Mouse (Mus musculus) hindbrain, embryonic 13.5 days (tissue): Measurements from ENCODE around the gene Rbpms2. TPM values are rescaled to one million over a fixed set of nuclear protein-coding genes. Genes with fewer than 3 reads are reported as not detected.

Source experiments
- ATAC-seq: fragments of 200-750 bp; cut with Nextera tagmentation; 2 replicates; pipeline ENCODE4 v1.8.0; 2017; ENCODE audit warnings: moderate TSS enrichment; ENCODE audit not compliant: low FRiP score
- H3K27ac ChIP-seq: fragments of 300-500 bp; sonication (generic); 2 replicates; pipeline ENCODE4 v1.5.1; 2015; ENCODE audit warnings: inconsistent platforms, mild to moderate bottlenecking, moderate library complexity
- H3K27me3 ChIP-seq: fragments of 300-500 bp; sonication (generic); 2 replicates; pipeline ENCODE4 v1.6.1; 2015; ENCODE audit warnings: mild to moderate bottlenecking, inconsistent platforms
- H3K36me3 ChIP-seq: fragments of 300-500 bp; sonication (generic); 2 replicates; pipeline ENCODE4 v1.6.1; 2015; ENCODE audit warnings: mild to moderate bottlenecking, inconsistent platforms
- H3K4me1 ChIP-seq: fragments of 300-500 bp; sonication (generic); replicated peaks from 2 replicates; pipeline ENCODE4 v1.6.1; 2015; ENCODE audit warnings: inconsistent platforms
- H3K4me2 ChIP-seq: fragments of 300-500 bp; sonication (generic); 2 replicates; pipeline ENCODE4 v1.6.1; 2015; ENCODE audit warnings: inconsistent platforms, mild to moderate bottlenecking, moderate library complexity
- H3K4me3 ChIP-seq: fragments of 300-500 bp; sonication (generic); 2 replicates; pipeline ENCODE4 v1.5.1; 2015; ENCODE audit warnings: mild to moderate bottlenecking, inconsistent platforms
- H3K9ac ChIP-seq: fragments of 300-500 bp; sonication (generic); 2 replicates; pipeline ENCODE4 v1.6.1; 2015; ENCODE audit warnings: mild to moderate bottlenecking, inconsistent platforms
- H3K9me3 ChIP-seq: fragments of 300-500 bp; sonication (generic); 2 replicates; pipeline ENCODE4 v1.6.1; 2016; ENCODE audit warnings: inconsistent platforms
- WGBS: fragments of 180-500 bp; shearing (Covaris S2); methylation state at CpG from one replicate; pipeline ENCODE4 v1.1.7; 2015; 5-methylcytosine and 5-hydroxymethylcytosine counted together
- polyA plus RNA-seq: library from polyadenylated mRNA; unstranded; fragments of >200 nt; fragmentation: Nextera tagmentation; extraction: Ambion mirVana; gene quantifications from 2 replicates; pipeline ENCODE4 v1.2.1, GENCODE M21; 2015

Rbpms2 gene
- polyA plus RNA-seq, 1 experiment from 2014 or later: 5.4 TPM

GRCm38 (mm10) chr9:65624266-65624665 is 5.2 kb upstream of the Rbpms2 start:
- Histone ChIP-seq H3K4me1 (peaks cover 6% of the 10 kb centered on the region), H3K4me2 (no peak overlapping the region), H3K27ac (no peak overlapping the region), H3K27me3 (peaks cover 28% of the 10 kb centered on the region), H3K9ac (no peak overlapping the region), H3K9me3 (no peaks in the 10 kb centered on the region), H3K4me3 (no peak overlapping the region), H3K36me3 (no peaks in the 10 kb centered on the region)
- no peak for ATAC-seq
- 78% methylated on average over 2 of the region's 2 CpGs for WGBS

DNA sequence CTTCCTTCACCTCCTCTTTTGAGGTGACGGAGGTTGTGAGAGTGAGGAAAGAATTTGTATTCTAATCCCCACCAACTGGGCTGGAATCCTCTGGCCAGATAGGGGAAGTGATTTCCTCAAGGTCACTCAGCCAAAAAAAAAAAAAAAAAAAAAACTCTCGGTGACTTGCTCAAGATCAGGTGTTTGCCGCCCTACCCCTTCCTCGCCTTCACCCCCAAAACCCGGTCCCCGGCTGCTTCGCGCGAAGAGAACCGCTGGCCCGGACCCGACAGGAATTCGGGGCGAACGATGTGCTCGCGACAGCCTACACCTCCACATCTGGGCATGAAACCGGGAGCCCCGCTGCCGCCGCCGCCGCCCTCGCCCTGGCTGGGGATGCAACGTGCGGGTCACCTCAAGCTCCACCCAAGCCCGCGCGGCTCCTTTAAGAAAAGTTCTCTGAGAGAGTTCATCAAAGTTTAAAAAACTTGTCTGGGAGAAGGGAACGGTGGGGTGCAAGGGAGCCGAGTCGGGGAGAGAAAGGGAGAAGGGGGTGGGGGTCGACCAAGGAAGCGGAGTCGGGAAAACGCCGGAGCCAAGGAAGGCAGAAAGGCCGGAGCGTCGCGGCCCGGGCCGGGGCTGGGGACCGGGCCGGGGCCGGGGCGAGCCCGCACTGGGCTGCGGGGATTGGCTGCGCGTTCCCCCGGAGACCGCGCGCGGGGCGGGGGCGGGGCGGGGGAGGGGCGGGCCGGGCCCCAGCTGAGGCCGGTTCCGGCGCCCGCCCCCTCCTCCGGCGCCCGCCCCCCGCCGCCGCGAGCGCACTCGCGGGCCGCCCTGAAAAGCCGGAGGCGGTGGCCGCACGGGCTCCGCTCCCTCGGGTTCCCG is 551 bp downstream of the Rbpms2 start:
- H3K4me2 ChIP-seq: peak overlapping the region; percentile 93
- peak overlapping the region; percentile 78 for H3K9ac ChIP-seq
- peaks cover 70% of the 10 kb centered on the region for H3K27me3 ChIP-seq
- H3K36me3 ChIP-seq: no peaks in the 10 kb centered on the region
- peak; percentile 86 for ATAC-seq
- peak overlapping the region; percentile 68 for H3K4me3 ChIP-seq
- peaks cover 27% of the 10 kb centered on the region for H3K4me1 ChIP-seq
- WGBS: 0% methylated on average over 39 of the region's 83 CpGs
- no peaks in the 10 kb centered on the region for H3K9me3 ChIP-seq
- H3K27ac ChIP-seq: no peak overlapping the region

- H3K36me3 ChIP-seq: no peaks in the 10 kb centered on the region
- peak overlapping the region; percentile 78 for H3K9ac ChIP-seq
- H3K27ac ChIP-seq: no peak overlapping the region
- WGBS: under 1% methylated on average over 68 of the region's 78 CpGs
- no peaks in the 10 kb centered on the region for H3K9me3 ChIP-seq
- peaks cover 70% of the 10 kb centered on the region for H3K27me3 ChIP-seq
- peak overlapping the region; percentile 93 for H3K4me2 ChIP-seq
- peak overlapping the region; percentile 68 for H3K4me3 ChIP-seq
- ATAC-seq: peak; percentile 73
- peaks cover 27% of the 10 kb centered on the region for H3K4me1 ChIP-seq
These were observed 1.3 kb downstream of the Rbpms2 start for GRCm38 (mm10) chr9:65630631-65631353.

DNA sequence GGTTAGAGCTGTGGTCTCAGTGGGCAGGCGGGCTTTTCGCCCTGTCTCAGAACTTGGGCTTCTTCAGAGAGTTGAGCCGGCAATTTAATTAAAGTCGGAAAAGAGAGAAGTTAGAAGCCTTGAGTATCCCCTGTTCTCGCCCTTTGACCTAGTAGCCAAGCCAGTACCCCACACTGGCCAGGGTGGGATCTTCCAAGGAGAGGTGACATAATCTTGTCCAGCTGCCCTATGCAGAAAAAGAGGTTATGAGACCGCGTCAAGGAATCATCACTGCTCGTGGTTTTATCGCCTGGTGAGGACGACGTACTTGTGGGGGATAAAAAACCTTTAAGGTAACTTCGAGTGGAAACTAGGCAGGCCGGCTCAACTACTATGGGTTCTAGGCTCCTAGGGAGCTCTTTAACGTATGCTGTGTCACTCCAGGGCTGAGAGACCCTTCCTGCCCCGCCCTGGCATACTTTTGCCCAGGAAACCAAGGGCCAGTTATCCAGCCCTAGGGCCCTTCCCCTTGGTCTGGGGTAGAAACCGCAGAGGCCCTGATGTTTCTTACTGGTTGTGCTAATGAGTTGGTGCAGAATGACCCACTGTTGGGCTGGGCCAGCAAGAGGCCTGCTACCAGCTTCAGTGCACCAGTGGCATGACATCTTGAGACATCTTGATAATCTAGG is 2.0 kb downstream of the Rbpms2 start:
- Histone ChIP-seq H3K4me1 (peaks cover 27% of the 10 kb centered on the region), H3K27ac (no peak overlapping the region), H3K9ac (peak overlapping the region; percentile 78), H3K27me3 (peaks cover 66% of the 10 kb centered on the region), H3K36me3 (no peaks in the 10 kb centered on the region), H3K9me3 (no peaks in the 10 kb centered on the region), H3K4me2 (peak overlapping the region; percentile 93), H3K4me3 (peak overlapping the region; percentile 68)
- no peak for ATAC-seq
- 16% methylated on average over 16 of the region's 16 CpGs for whole genome bisulfite sequencing

- Histone ChIP-seq H3K27ac (no peak overlapping the region), H3K4me3 (no peak overlapping the region), H3K4me1 (peaks cover 9% of the 10 kb centered on the region), H3K9me3 (no peaks in the 10 kb centered on the region), H3K27me3 (peaks cover 33% of the 10 kb centered on the region), H3K4me2 (no peak overlapping the region), H3K9ac (no peak overlapping the region), H3K36me3 (no peaks in the 10 kb centered on the region)
- ATAC-seq: no peak
- 77% methylated on average over 1 of the region's 1 CpGs for WGBS
These were observed 6.3 kb downstream of the Rbpms2 start for GRCm38 (mm10) chr9:65635766-65636165.

GRCm38 (mm10) chr9:65636926-65637325 is 7.5 kb downstream of the Rbpms2 start:
- H3K4me1 ChIP-seq: peaks cover 5% of the 10 kb centered on the region
- no peak overlapping the region for H3K27ac ChIP-seq
- no peak for ATAC-seq
- 90% methylated on average over 4 of the region's 4 CpGs for WGBS
- no peak overlapping the region for H3K4me3 ChIP-seq
- no peaks in the 10 kb centered on the region for H3K9me3 ChIP-seq
- H3K9ac ChIP-seq: no peak overlapping the region
- H3K36me3 ChIP-seq: no peaks in the 10 kb centered on the region
- H3K4me2 ChIP-seq: no peak overlapping the region
- peaks cover 21% of the 10 kb centered on the region for H3K27me3 ChIP-seq

GRCm38 (mm10) chr9:65639065-65639464 is 9.6 kb downstream of the Rbpms2 start:
- Histone ChIP-seq H3K4me2 (no peak overlapping the region), H3K36me3 (no peaks in the 10 kb centered on the region), H3K4me3 (no peak overlapping the region), H3K9me3 (no peaks in the 10 kb centered on the region), H3K9ac (no peak overlapping the region), H3K4me1 (peaks cover 5% of the 10 kb centered on the region), H3K27me3 (peaks cover 5% of the 10 kb centered on the region; the same call in 1 of the 2 replicates), H3K27ac (no peak overlapping the region)
- no peak for ATAC-seq
- 60% methylated on average over 5 of the region's 5 CpGs for WGBS

- peaks cover 5% of the 10 kb centered on the region for H3K4me1 ChIP-seq
- H3K36me3 ChIP-seq: no peaks in the 10 kb centered on the region
- H3K4me3 ChIP-seq: no peak overlapping the region
- no peak overlapping the region for H3K27ac ChIP-seq
- H3K4me2 ChIP-seq: no peak overlapping the region
- WGBS: 6% methylated on average over 5 of the region's 5 CpGs
- H3K9ac ChIP-seq: no peak overlapping the region
- no peak for ATAC-seq
- H3K27me3 ChIP-seq: peaks cover 5% of the 10 kb centered on the region; the same call in 1 of the 2 replicates
- H3K9me3 ChIP-seq: no peaks in the 10 kb centered on the region
These were observed 11.5 kb downstream of the Rbpms2 start for GRCm38 (mm10) chr9:65640838-65641410.

DNA sequence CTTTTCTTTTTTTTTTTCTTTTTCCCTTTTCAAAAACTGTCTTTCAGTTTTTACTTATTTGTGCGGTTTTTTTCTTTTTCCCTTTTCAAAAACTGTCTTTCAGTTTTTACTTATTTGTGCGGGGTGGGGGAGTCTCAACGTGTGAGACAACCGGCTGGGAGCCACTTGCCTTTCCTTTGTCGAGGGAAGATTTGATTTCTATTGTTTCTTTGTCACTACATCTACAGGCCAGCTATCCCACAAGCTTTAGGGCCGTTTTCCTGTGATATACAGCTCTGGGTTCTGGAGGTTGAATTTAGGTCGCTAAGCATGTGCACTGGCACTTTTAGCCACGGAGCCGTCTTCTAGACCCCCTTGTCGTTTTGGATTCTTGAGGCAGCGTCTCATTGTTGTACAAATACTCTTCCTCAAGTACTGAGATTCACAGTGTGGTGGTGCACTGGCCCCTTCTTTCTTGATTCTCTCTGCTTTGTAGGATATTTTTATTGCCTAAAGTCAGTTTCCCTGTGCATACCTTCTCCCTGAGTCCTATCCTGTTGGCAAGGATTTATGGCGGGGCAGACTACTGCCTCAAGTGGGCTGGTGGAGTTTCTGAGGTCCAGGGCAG is 12.1 kb downstream of the Rbpms2 start:
- no peaks in the 10 kb centered on the region for H3K9me3 ChIP-seq
- no peak overlapping the region for H3K27ac ChIP-seq
- WGBS: 9% methylated on average over 12 of the region's 12 CpGs
- no peak overlapping the region for H3K9ac ChIP-seq
- H3K36me3 ChIP-seq: no peaks in the 10 kb centered on the region
- H3K4me2 ChIP-seq: no peak overlapping the region
- no peak overlapping the region for H3K4me3 ChIP-seq
- H3K4me1 ChIP-seq: peaks cover 5% of the 10 kb centered on the region
- no peak for ATAC-seq
- peaks cover 5% of the 10 kb centered on the region; the same call in 1 of the 2 replicates for H3K27me3 ChIP-seq

- Histone ChIP-seq H3K27me3 (peaks cover 5% of the 10 kb centered on the region; the same call in 1 of the 2 replicates), H3K4me1 (peaks cover 5% of the 10 kb centered on the region), H3K4me2 (no peak overlapping the region), H3K9me3 (no peaks in the 10 kb centered on the region), H3K36me3 (no peaks in the 10 kb centered on the region), H3K27ac (no peak overlapping the region), H3K4me3 (no peak overlapping the region), H3K9ac (no peak overlapping the region)
- ATAC-seq: no peak
These were observed 13.1 kb downstream of the Rbpms2 start for GRCm38 (mm10) chr9:65642546-65642945.

- H3K9ac ChIP-seq: no peak overlapping the region
- H3K9me3 ChIP-seq: no peaks in the 10 kb centered on the region
- no peak overlapping the region for H3K4me3 ChIP-seq
- peaks cover 5% of the 10 kb centered on the region for H3K4me1 ChIP-seq
- H3K36me3 ChIP-seq: no peaks in the 10 kb centered on the region
- H3K27ac ChIP-seq: no peak overlapping the region
- WGBS: 89% methylated on average over 4 of the region's 4 CpGs
- H3K4me2 ChIP-seq: no peak overlapping the region
- no peak for ATAC-seq
- H3K27me3 ChIP-seq: peaks cover 5% of the 10 kb centered on the region; the same call in 1 of the 2 replicates
These were observed 15.5 kb downstream of the Rbpms2 start for GRCm38 (mm10) chr9:65644960-65645359.
